Mouse (Mus musculus) megakaryocyte, embryonic 14.5 days (primary cell): ENCODE results near the gene H6pd. TPM values are rescaled to one million over a fixed set of nuclear protein-coding genes. Genes with fewer than 3 reads are reported as not detected.

Experiments
- H3K27me3 ChIP-seq: replicated peaks from 2 replicates; pipeline ENCODE3; 2012; ENCODE audit warnings: inconsistent platforms
- H3K36me3 ChIP-seq: replicated peaks from 2 replicates; pipeline ENCODE3; 2012; ENCODE audit warnings: low read length, inconsistent platforms, mixed read lengths
- H3K4me1 ChIP-seq: 2 replicates; pipeline ENCODE4 v1.6.1; 2012; ENCODE audit warnings: inconsistent platforms
- H3K4me3 ChIP-seq: replicated peaks from 2 replicates; pipeline ENCODE3; 2012; ENCODE audit warnings: moderate library complexity, mild to moderate bottlenecking, inconsistent platforms
- H3K9me3 ChIP-seq: 2 replicates; pipeline ENCODE4 v1.6.1; 2012; ENCODE audit warnings: inconsistent platforms
- FLI1 ChIP-seq: IDR thresholded peaks from 2 replicates; pipeline ENCODE4 v1.6.1; 2012; ENCODE audit warnings: low read length, inconsistent platforms, mixed read lengths
- GATA1 ChIP-seq: IDR thresholded peaks from 3 replicates; pipeline ENCODE4 v1.6.1; 2012; ENCODE audit warnings: mixed read lengths, low read length, inconsistent platforms, borderline replicate concordance
- polyA plus RNA-seq: library from polyadenylated mRNA; stranded (reverse); fragments of >175 nt; gene quantifications from 2 replicates; pipeline ENCODE4 v1.2.3, GENCODE M21; 2012; ENCODE audit warnings: low replicate concordance; ENCODE audit not compliant: insufficient read depth

H6pd gene
- polyA plus RNA-seq, 1 experiment, result 6.8 TPM

DNA sequence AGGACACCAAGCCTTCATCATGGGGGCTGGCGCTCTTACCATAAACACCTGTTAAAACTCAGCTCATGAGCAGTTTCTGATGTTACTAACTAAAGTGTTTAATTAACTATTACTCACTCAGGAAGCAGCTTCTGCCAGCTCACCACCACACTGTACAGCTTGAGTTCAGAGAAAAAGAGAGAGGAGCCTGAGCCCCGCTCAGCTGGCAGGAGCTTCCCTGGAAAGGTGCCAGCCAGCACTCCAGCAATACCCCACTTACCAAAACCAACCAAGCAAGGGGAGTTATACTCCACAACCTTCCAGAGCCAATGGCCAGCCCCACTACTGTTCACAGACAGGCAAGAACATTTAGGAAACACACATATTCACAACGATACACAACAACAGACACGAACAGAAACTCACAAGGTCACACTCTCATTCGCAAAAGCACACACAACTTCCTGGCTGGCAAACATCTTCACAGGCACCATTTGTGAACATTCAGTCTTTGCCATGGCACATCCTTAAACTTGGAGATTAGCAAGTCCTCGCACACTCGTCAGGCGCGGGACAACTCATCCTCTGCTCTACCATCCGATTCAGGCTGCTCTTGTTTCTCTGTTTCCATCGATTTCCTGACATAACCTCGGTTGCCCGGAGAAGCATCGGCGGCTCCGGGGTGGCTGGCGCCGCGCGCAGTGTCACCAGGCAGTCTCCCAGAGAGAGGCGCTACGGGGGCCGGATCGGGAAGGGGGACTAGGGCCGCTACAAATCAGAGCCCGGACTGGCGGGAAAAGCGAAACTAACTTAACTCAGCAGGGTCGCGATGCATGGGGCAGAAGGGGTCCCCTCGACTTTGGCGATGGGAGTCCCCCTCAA lies 55.0 kb downstream of the H6pd start:
- H3K27me3 ChIP-seq, result peaks cover 83% of the 10 kb centered on the region
- no peaks in the 10 kb centered on the region for H3K36me3 ChIP-seq
- H3K9me3 ChIP-seq, result no peaks in the 10 kb centered on the region
- peak overlapping the region; percentile 92 for H3K4me3 ChIP-seq
- H3K4me1 ChIP-seq, result peaks cover 26% of the 10 kb centered on the region
- TF ChIP-seq FLI1, result no peak
- TF ChIP-seq GATA1, result no peak

DNA sequence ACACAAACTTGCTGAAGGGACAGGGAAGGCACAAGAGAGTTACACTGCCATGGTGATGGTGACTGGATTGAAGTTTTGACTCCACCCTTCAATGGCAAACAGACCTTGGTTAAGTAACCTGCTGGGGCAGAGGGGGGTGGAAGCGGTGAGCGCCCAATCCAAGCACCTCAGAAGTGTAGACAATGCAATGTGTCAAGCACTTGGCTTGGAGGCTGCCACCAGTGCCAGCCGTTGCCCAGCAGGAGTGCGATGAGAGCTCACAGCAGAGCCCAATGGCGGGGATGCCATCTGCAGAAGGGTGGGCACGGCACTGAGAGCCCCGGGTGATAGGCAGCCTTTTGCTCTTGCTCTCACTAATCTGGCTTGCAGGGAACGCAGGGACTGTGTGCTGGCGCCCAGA lies 56.6 kb downstream of the H6pd start:
- peaks cover 30% of the 10 kb centered on the region for H3K4me1 ChIP-seq
- no peak overlapping the region for H3K4me3 ChIP-seq
- TF ChIP-seq FLI1 (no peak), GATA1 (no peak)
- no peaks in the 10 kb centered on the region for H3K9me3 ChIP-seq
- H3K27me3 ChIP-seq, result peaks cover 93% of the 10 kb centered on the region
- no peaks in the 10 kb centered on the region for H3K36me3 ChIP-seq

DNA sequence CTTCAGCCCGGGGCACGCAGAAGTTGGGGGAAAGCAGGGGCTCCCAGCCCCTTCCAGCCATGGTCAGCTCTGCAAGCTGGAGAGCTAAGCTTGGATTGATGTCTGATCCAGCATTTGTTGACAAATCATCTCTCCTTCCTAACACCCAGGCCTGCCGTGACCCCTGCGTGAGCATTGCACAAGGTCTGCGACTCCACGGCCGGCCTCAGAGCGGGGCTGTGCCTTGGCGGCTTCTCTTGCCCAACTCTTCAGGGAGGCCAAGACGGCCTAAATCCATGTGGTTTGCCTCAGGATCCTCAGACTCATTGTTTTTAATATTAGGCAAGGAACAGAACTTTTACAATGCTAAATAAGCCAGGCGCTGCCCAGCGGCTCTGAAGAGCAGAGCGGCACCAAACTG lies 57.6 kb downstream of the H6pd start:
- TF ChIP-seq GATA1 (no peak), FLI1 (no peak)
- no peak overlapping the region for H3K4me3 ChIP-seq
- no peaks in the 10 kb centered on the region for H3K36me3 ChIP-seq
- peaks cover 39% of the 10 kb centered on the region for H3K4me1 ChIP-seq
- H3K9me3 ChIP-seq, result no peaks in the 10 kb centered on the region
- peaks cover 94% of the 10 kb centered on the region for H3K27me3 ChIP-seq

DNA sequence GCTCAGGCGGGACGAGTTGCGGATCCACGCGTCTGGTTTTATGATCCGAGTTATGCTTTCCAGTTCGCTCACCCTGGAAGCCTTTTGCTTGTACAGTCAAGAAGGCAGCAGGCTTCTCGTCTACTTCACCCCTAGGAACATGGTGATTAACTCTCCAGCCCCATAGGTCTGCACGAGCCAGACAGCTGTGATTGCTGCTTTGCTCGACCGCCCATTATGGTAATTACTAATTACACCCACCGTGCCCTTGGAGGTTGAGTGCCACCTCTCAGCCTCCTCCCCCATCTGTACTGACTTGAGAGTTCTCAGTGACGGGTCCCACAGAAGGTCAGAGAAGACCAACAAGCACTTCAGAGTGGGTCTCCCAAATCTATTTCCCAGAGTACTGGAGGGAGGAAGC lies 59.1 kb downstream of the H6pd start:
- Histone ChIP-seq H3K4me3 (no peak overlapping the region), H3K9me3 (no peaks in the 10 kb centered on the region), H3K36me3 (no peaks in the 10 kb centered on the region), H3K27me3 (peaks cover 97% of the 10 kb centered on the region), H3K4me1 (peaks cover 38% of the 10 kb centered on the region)
- TF ChIP-seq FLI1 (no peak), GATA1 (no peak)

- no peaks in the 10 kb centered on the region for H3K9me3 ChIP-seq
- TF ChIP-seq GATA1 (no peak), FLI1 (no peak)
- H3K27me3 ChIP-seq, result peaks cover 96% of the 10 kb centered on the region
- peaks cover 27% of the 10 kb centered on the region for H3K4me1 ChIP-seq
- H3K4me3 ChIP-seq, result no peak overlapping the region
- H3K36me3 ChIP-seq, result no peaks in the 10 kb centered on the region
Observed at GRCm38 (mm10) chr4:149948119-149948518, 60.7 kb downstream of the H6pd start.

DNA sequence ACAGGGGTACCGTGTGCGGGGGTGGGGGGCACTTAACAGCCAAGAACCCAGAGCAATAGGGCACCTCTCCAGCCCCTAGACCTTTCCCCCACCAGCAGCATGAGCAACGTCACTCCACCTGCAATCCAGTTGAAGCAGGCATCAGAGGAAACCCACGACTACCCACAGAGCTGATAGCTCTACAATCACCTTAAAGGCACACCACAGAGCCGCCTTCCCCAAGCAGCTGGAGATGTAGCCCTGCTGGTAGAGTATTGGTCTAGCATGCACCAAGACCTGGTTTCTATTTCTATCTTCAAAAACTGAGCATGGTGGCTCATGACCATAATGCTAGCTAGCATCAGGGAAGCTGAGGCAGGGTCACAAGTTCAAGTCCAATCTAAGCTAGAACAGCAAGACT lies 61.4 kb downstream of the H6pd start:
- no peak overlapping the region for H3K4me3 ChIP-seq
- H3K4me1 ChIP-seq, result peaks cover 32% of the 10 kb centered on the region
- no peaks in the 10 kb centered on the region for H3K9me3 ChIP-seq
- peaks cover 96% of the 10 kb centered on the region for H3K27me3 ChIP-seq
- TF ChIP-seq GATA1 (no peak), FLI1 (no peak)
- H3K36me3 ChIP-seq, result no peaks in the 10 kb centered on the region

DNA sequence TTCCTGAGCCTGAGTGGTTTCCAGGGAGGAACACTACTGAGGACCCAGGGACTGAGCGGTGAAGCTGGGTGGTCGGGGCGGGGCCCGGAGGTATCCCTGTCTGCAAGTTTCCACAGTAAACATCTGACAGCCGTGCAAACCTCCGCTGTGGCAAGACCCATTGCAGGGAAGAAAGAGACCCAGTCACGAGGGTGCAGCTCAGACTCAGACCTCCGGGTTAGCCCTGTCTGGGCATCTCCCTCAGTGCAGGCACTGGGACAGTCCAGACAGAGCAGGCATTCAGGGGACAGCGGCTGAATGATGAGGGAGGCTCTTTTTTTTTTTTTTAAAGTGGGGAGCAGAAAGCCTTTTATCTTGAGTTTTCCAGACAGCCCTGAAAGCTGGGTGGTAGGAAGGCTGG lies 63.6 kb downstream of the H6pd start:
- H3K4me1 ChIP-seq, result peaks cover 44% of the 10 kb centered on the region
- H3K36me3 ChIP-seq, result no peaks in the 10 kb centered on the region
- no peak overlapping the region for H3K4me3 ChIP-seq
- peaks cover 96% of the 10 kb centered on the region for H3K27me3 ChIP-seq
- no peaks in the 10 kb centered on the region for H3K9me3 ChIP-seq
- no peak for TF ChIP-seq FLI1
- no peak for TF ChIP-seq GATA1

DNA sequence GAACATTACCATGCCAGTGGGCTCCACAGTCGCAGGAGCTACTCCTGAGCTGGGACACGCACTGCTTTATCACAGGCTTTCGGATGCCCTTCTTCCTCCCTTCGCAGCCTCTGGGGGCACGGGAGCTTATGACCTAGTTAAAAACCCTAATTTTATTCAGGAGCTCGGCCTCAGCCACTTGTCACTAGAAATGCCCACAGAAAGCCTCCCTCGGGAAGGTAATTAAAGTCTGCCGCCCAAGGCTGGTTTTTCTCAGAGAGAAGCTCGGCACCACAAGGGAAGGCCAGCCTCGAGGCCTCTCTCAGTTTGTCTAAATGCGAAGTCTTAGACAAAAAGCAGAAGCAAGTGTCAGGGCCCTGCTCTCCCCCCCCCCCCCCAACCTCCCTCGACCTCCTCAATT lies 64.6 kb downstream of the H6pd start:
- H3K4me1 ChIP-seq, result peaks cover 44% of the 10 kb centered on the region
- TF ChIP-seq GATA1, result no peak
- H3K4me3 ChIP-seq, result no peak overlapping the region
- H3K27me3 ChIP-seq, result peaks cover 96% of the 10 kb centered on the region
- H3K9me3 ChIP-seq, result no peaks in the 10 kb centered on the region
- H3K36me3 ChIP-seq, result no peaks in the 10 kb centered on the region

DNA sequence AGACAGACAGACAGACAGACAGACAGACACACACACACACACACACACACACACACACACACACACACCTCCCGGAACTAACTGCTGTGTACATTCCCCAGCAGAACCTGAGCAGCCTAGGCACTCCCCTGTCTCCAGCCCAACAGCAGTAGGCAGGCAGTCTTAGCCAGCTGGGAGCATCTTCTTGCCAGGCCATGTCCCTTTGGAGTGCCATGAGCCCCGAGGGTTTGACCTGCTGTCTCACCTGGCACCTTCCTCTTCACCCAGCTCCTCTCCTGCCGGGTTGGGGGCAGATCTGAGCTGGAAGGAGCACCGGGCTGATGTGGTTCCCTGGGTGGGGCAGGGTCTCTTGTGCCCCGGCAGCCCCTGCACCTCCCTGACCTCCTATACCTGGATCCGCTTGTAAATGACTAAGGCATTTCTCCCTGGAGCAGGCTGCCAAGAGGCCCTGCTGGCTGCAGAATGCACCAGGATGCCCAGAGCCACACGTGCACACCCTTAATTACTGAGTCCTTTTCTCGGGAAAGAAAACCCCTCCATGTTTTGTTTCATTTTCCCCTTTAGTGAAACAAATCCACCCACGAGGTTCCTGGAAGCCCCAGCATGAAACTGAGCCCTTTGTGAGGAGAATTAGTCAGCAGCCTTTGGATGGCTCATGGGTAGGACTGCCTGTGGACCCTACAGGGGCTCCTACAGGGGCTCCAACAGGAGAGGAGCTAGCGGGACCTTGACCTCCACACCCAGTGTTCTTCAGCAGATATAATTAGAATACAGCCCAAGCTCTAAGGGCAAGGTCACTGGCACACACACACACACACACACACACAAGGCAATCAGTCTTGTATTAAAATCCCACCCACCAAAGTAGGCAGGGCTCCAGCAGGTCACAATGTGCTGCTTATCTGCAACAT lies 65.7 kb downstream of the H6pd start:
- Histone ChIP-seq H3K9me3 (no peaks in the 10 kb centered on the region), H3K36me3 (no peaks in the 10 kb centered on the region), H3K27me3 (peaks cover 92% of the 10 kb centered on the region), H3K4me3 (no peak overlapping the region), H3K4me1 (peaks cover 44% of the 10 kb centered on the region)
- TF ChIP-seq FLI1 (no peak), GATA1 (no peak)

GRCm38 (mm10) chr4:149941067-149941755 lies 67.6 kb downstream of the H6pd start:
- TF ChIP-seq FLI1 (no peak), GATA1 (no peak)
- Histone ChIP-seq H3K27me3 (peaks cover 88% of the 10 kb centered on the region), H3K36me3 (no peaks in the 10 kb centered on the region), H3K4me1 (peaks cover 30% of the 10 kb centered on the region), H3K9me3 (no peaks in the 10 kb centered on the region), H3K4me3 (no peak overlapping the region)
